14 mouse cellular contexts compared by ENCODE assay signal in the genomic region with DNA sequence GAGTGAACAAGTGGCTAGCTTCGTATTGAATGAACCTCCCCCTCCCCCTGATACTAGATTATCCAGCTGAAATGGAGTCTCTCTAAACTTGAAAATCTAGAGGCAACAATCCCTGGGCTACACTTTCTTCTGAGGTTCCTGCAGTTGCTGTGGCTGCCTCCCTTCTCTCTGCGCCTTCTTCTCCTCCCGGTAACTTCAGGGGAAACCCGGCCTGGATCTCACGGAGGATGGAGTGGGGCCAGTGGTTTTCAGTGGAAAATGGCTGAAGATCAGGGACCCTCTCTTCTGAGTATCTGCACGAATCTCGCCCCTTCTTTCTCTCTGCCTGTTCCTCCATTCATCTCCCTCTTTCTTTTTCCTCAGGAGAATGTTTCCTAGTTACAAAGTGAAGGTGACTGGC. TPM values are rescaled to one million over a fixed set of nuclear protein-coding genes. Genes with fewer than 3 reads are reported as not detected.
DNase-seq lines count a peak whose midpoint lies in the region; ATAC-seq lines count a peak whose summit lies in the region.
"Had no signal": no experiment of that assay in that cellular context is flagged by ENCODE, and none has a peak within 500 bp of the region (broad histone marks: within the 10 kb centered on the region; RNA-seq: fewer than 3 reads in every experiment).

No protein-coding gene starts in this region.

- intact Hi-C loops in heart, postnatal 36 days (cut with DNase I), result no loop called here

- no peak for ATAC-seq in heart, embryonic 16.5 days (replicated peaks; ENCODE audit: extremely low read depth, insufficient read depth, low FRiP score)
- ATAC-seq in midbrain, embryonic 11.5 days (ENCODE audit: low FRiP score), result no peak
- ATAC-seq in embryonic facial prominence, embryonic 11.5 days (replicated peaks; ENCODE audit: insufficient number of reproducible peaks, low FRiP score, low TSS enrichment, low read depth), result no peak
- ATAC-seq: liver, postnatal 0 days had no signal

- H3K27me3 ChIP-seq in heart, embryonic 16.5 days (ENCODE audit: control insufficient read depth, insufficient read depth, low read length), result peaks cover 15% of the 10 kb centered on the region; the same call in 1 of the 2 replicates
- H3K27me3 ChIP-seq in midbrain, embryonic 10.5 days (ENCODE audit: low read depth, poor library complexity, severe bottlenecking), result peaks cover 100% of the 10 kb centered on the region
- H3K27me3 ChIP-seq in midbrain, embryonic 11.5 days (ENCODE audit: control insufficient read depth, insufficient read depth, low read length), result peaks cover 100% of the 10 kb centered on the region
- peaks cover 82% of the 10 kb centered on the region for H3K27me3 ChIP-seq in embryonic facial prominence, embryonic 11.5 days (ENCODE audit: control insufficient read depth, insufficient read depth, low read length)
- H3K27me3 ChIP-seq: CH12.LX had no signal

- H3K4me2 ChIP-seq in heart, embryonic 16.5 days (ENCODE audit: low read depth, low read length), result peak overlapping the region; percentile 73
- H3K4me2 ChIP-seq in midbrain, embryonic 11.5 days, result no peak overlapping the region
- H3K4me2 ChIP-seq in embryonic facial prominence, embryonic 11.5 days (ENCODE audit: low read depth, low read length), result no peak overlapping the region
- H3K4me2 ChIP-seq: embryonic facial prominence, embryonic 13.5 days had no signal

- WGBS in heart, embryonic 16.5 days, result 16% methylated on average over 7 of the region's 7 CpGs
- WGBS in midbrain, embryonic 10.5 days, result 1% methylated on average over 7 of the region's 7 CpGs
- WGBS in midbrain, embryonic 11.5 days, result under 1% methylated on average over 7 of the region's 7 CpGs
- 0% methylated on average over 7 of the region's 7 CpGs for WGBS in embryonic facial prominence, embryonic 11.5 days

- peak overlapping the region; percentile 56 for H3K4me3 ChIP-seq in heart, embryonic 16.5 days (ENCODE audit: low read length)
- H3K4me3 ChIP-seq in midbrain, embryonic 10.5 days, result no peak overlapping the region
- H3K4me3 ChIP-seq in midbrain, embryonic 11.5 days (ENCODE audit: low read depth, low read length), result no peak overlapping the region
- H3K4me3 ChIP-seq in embryonic facial prominence, embryonic 11.5 days (ENCODE audit: low read depth, low read length), result no peak overlapping the region

- no peaks in the 10 kb centered on the region for H3K9me3 ChIP-seq in heart, embryonic 16.5 days (replicated peaks; ENCODE audit: control insufficient read depth, low read length)
- no peaks in the 10 kb centered on the region for H3K9me3 ChIP-seq in midbrain, embryonic 10.5 days (replicated peaks)
- no peaks in the 10 kb centered on the region for H3K9me3 ChIP-seq in midbrain, embryonic 11.5 days (ENCODE audit: control insufficient read depth, low read length)
- no peaks in the 10 kb centered on the region for H3K9me3 ChIP-seq in embryonic facial prominence, embryonic 11.5 days (replicated peaks; ENCODE audit: control insufficient read depth, low read length)
- H3K9me3 ChIP-seq: embryonic facial prominence, embryonic 13.5 days had no signal

- peak overlapping the region; percentile 91 for H3K9ac ChIP-seq in heart, embryonic 16.5 days (ENCODE audit: low read length)
- no peak overlapping the region for H3K9ac ChIP-seq in midbrain, embryonic 11.5 days (ENCODE audit: low read length)
- H3K9ac ChIP-seq in embryonic facial prominence, embryonic 11.5 days (replicated peaks; ENCODE audit: low read length), result no peak overlapping the region
- H3K9ac ChIP-seq: embryonic facial prominence, embryonic 13.5 days; liver, postnatal 0 days had no signal

- no peak for DNase-seq in heart, postnatal 36 days
- peak; percentile 70 for DNase-seq in midbrain, embryonic 10.5 days (ENCODE audit: low spot score)
- no peak for DNase-seq in midbrain, embryonic 11.5 days (ENCODE audit: low spot score, missing footprints)
- DNase-seq in embryonic facial prominence, embryonic 11.5 days (ENCODE audit: low spot score), result peak; percentile 75
- peak; percentile 66 for DNase-seq in retina, embryonic 14.5 days (ENCODE audit: low spot score)
- no peak for DNase-seq in adrenal gland, postnatal 4 days (ENCODE audit: low spot score in 2 of 2)
- DNase-seq: adrenal gland, postnatal 25 days; cerebellum, adult 11-12 months; liver, postnatal 0 days had no signal

- H3K27ac ChIP-seq in heart, embryonic 16.5 days (ENCODE audit: low read length), result peak overlapping the region; percentile 61
- no peak overlapping the region for H3K27ac ChIP-seq in midbrain, embryonic 10.5 days (replicated peaks)
- no peak overlapping the region for H3K27ac ChIP-seq in midbrain, embryonic 11.5 days (ENCODE audit: low read depth, low read length)
- no peak overlapping the region for H3K27ac ChIP-seq in embryonic facial prominence, embryonic 11.5 days (replicated peaks; ENCODE audit: low read depth, low read length)
- H3K27ac ChIP-seq: embryonic facial prominence, embryonic 13.5 days had no signal

- H3K36me3 ChIP-seq in heart, embryonic 16.5 days (ENCODE audit: control insufficient read depth, insufficient read depth), result no peaks in the 10 kb centered on the region
- no peaks in the 10 kb centered on the region for H3K36me3 ChIP-seq in midbrain, embryonic 10.5 days
- H3K36me3 ChIP-seq in midbrain, embryonic 11.5 days (ENCODE audit: control insufficient read depth, insufficient read depth, low read length), result no peaks in the 10 kb centered on the region
- H3K36me3 ChIP-seq in embryonic facial prominence, embryonic 11.5 days (replicated peaks; ENCODE audit: control insufficient read depth, insufficient read depth, low read depth, low read length), result no peaks in the 10 kb centered on the region
- H3K36me3 ChIP-seq: embryonic facial prominence, embryonic 13.5 days had no signal

- peaks cover 20% of the 10 kb centered on the region for H3K4me1 ChIP-seq in heart, embryonic 16.5 days (ENCODE audit: control insufficient read depth, insufficient read depth, low read length)
- peaks cover 43% of the 10 kb centered on the region for H3K4me1 ChIP-seq in midbrain, embryonic 10.5 days
- H3K4me1 ChIP-seq in midbrain, embryonic 11.5 days (ENCODE audit: control insufficient read depth, insufficient read depth, low read length), result peaks cover 9% of the 10 kb centered on the region
- no peaks in the 10 kb centered on the region for H3K4me1 ChIP-seq in embryonic facial prominence, embryonic 11.5 days (ENCODE audit: control insufficient read depth, insufficient read depth, low read length)

RNA-seq across cellular contexts. Expression of a gene that starts 7.9 kb away (rescaled TPM):
- polyA plus RNA-seq in heart, embryonic 16.5 days (2015; fragmentation: Nextera tagmentation; extraction: Ambion mirVana), result 30.5 and 36.3 TPM in 2 replicates
- total RNA-seq in heart, postnatal 36 days (2021), result 10 to 100 TPM; 26.5 to 40.1 TPM
- polyA plus RNA-seq in midbrain, embryonic 10.5 days (2016; fragmentation: Nextera tagmentation; extraction: Ambion mirVana), result 0.10 and 0.20 TPM in 2 replicates
- not detected in 2 replicates for polyA plus RNA-seq in midbrain, embryonic 11.5 days (2014; fragmentation: Nextera tagmentation; extraction: Ambion mirVana)
- 0.55 and 0.71 TPM in 2 replicates for polyA plus RNA-seq in embryonic facial prominence, embryonic 11.5 days (2014; fragmentation: Nextera tagmentation; extraction: Ambion mirVana)
- total RNA-seq in adrenal gland, postnatal 4 days (2021), result under 1 TPM; 0.28 to 0.59 TPM
- total RNA-seq: CH12.LX; monocyte, adult 5-6 weeks had no signal
- polyA plus RNA-seq: large intestine, adult 2 months; liver, postnatal 0 days had no signal

Comparison
In these comparisons a context has a peak if more than half of its experiments do, and no peak if none do; other contexts are left out.
1. DNase-seq: peak in midbrain, embryonic 10.5 days (single experiment), embryonic facial prominence, embryonic 11.5 days (single experiment) and retina, embryonic 14.5 days (single experiment); none in heart, postnatal 36 days (0 of 2), midbrain, embryonic 11.5 days (single experiment) and adrenal gland, postnatal 4 days (0 of 2).
2. RNA of a gene that starts 7.9 kb away (polyA plus RNA-seq): 30.5 to 36.3 TPM in heart, embryonic 16.5 days; 0.55 to 0.71 TPM in embryonic facial prominence, embryonic 11.5 days, 0.10 to 0.20 TPM in midbrain, embryonic 10.5 days and not detected in midbrain, embryonic 11.5 days; every median in the first group is over 10 times any median in the second.